Mouse (Mus musculus): ENCODE measurements around the gene Tex13b. TPM values are rescaled to one million over a fixed set of nuclear protein-coding genes. Genes with fewer than 3 reads are reported as not detected.
"Not testable (repeated sequence)": the region's sequence is repeated elsewhere in the genome, so short reads cannot be mapped to it uniquely, and the experiment has no call there.

The Tex13b gene
- polyA plus RNA-seq (2012; rRNA removed) (not detected in 2 replicates), polyA plus RNA-seq (2014; fragmentation: Nextera tagmentation; extraction: Ambion mirVana) (not detected in 2 replicates)

- Histone ChIP-seq H3K27me3 (ENCODE audit: control insufficient read depth, insufficient read depth, low read length) (no peaks in the 10 kb centered on the region), H3K4me2 (ENCODE audit: low read depth) (no peak within 1 kb of the TSS), H3K9me3 (ENCODE audit: control insufficient read depth, low read length) (no peaks in the 10 kb centered on the region), H3K27ac (no peak within 1 kb of the TSS), H3K9ac (replicated peaks) (no peak within 1 kb of the TSS), H3K4me3 (ENCODE audit: insufficient read depth in 1 of 2, low read depth in 2 of 2, low read length in 2 of 2) (no peak within 1 kb of the TSS), H3K4me1 (replicated peaks; ENCODE audit: control insufficient read depth in 2 of 2, insufficient read depth in 2 of 2, low read length in 1 of 2) (no peaks in the 10 kb centered on the region), H3K36me3 (replicated peaks; ENCODE audit: control insufficient read depth, insufficient read depth, low read depth) (no peaks in the 10 kb centered on the region)
- ATAC-seq (ENCODE audit: insufficient read depth): no peak
- WGBS (ENCODE audit: insufficient replicate concordance): 78% methylated on average over 22 of the region's 22 CpGs
- TF ChIP-seq CTCF (IDR thresholded peaks at IDR 0.05; ENCODE audit: low read depth) (no peak), EP300 (IDR thresholded peaks at IDR 0.05; ENCODE audit: low read depth) (no peak)
- no peak for DNase-seq (ENCODE audit: low read depth in 3 of 3, low spot score in 3 of 3)
Measured at GRCm38 (mm10) chrX:140813312-140814006, at the start of gene Tex13b. Gene Tex13b (minus strand): TSS chrX:140813433.

- ATAC-seq (ENCODE audit: insufficient read depth): no peak
- Histone ChIP-seq H3K9me3 (ENCODE audit: control insufficient read depth, low read length) (no peaks in the 10 kb centered on the region), H3K4me1 (replicated peaks; ENCODE audit: control insufficient read depth in 2 of 2, insufficient read depth in 2 of 2, low read length in 1 of 2) (no peaks in the 10 kb centered on the region), H3K27ac (no peak overlapping the region), H3K4me2 (ENCODE audit: low read depth) (no peak overlapping the region), H3K36me3 (replicated peaks; ENCODE audit: control insufficient read depth, insufficient read depth, low read depth) (no peaks in the 10 kb centered on the region), H3K9ac (replicated peaks) (no peak overlapping the region), H3K4me3 (ENCODE audit: insufficient read depth in 1 of 2, low read depth in 2 of 2, low read length in 2 of 2) (no peak overlapping the region), H3K27me3 (ENCODE audit: control insufficient read depth, insufficient read depth, low read length) (no peaks in the 10 kb centered on the region)
- 66% methylated on average over 6 of the region's 6 CpGs for WGBS (ENCODE audit: insufficient replicate concordance)
- TF ChIP-seq EP300 (IDR thresholded peaks at IDR 0.05; ENCODE audit: low read depth) (no peak), CTCF (IDR thresholded peaks at IDR 0.05; ENCODE audit: low read depth) (no peak)
- DNase-seq (ENCODE audit: low read depth in 3 of 3, low spot score in 3 of 3): no peak
Measured at GRCm38 (mm10) chrX:140862760-140863159, 49.5 kb upstream of the Tex13b start.

GRCm38 (mm10) chrX:140857445-140857844 is 44.2 kb upstream of the Tex13b start:
- H3K4me1 ChIP-seq (replicated peaks; ENCODE audit: control insufficient read depth in 2 of 2, insufficient read depth in 2 of 2, low read length in 1 of 2): no peaks in the 10 kb centered on the region
- no peak overlapping the region for H3K4me3 ChIP-seq (ENCODE audit: insufficient read depth in 1 of 2, low read depth in 2 of 2, low read length in 2 of 2)
- no peak overlapping the region for H3K4me2 ChIP-seq (ENCODE audit: low read depth)
- no peak overlapping the region for H3K9ac ChIP-seq (replicated peaks)
- H3K9me3 ChIP-seq (ENCODE audit: control insufficient read depth, low read length): no peaks in the 10 kb centered on the region
- ATAC-seq (ENCODE audit: insufficient read depth): no peak
- TF ChIP-seq CTCF (IDR thresholded peaks at IDR 0.05; ENCODE audit: low read depth) (peak; percentile 36; the same call in 1 of the 2 replicates), EP300 (IDR thresholded peaks at IDR 0.05; ENCODE audit: low read depth) (no peak)
- H3K27me3 ChIP-seq (ENCODE audit: control insufficient read depth, insufficient read depth, low read length): no peaks in the 10 kb centered on the region
- no peaks in the 10 kb centered on the region for H3K36me3 ChIP-seq (replicated peaks; ENCODE audit: control insufficient read depth, insufficient read depth, low read depth)
- H3K27ac ChIP-seq: no peak overlapping the region
- no peak for DNase-seq (ENCODE audit: low read depth in 3 of 3, low spot score in 3 of 3)
- WGBS (ENCODE audit: insufficient replicate concordance): 21% methylated on average over 2 of the region's 2 CpGs

GRCm38 (mm10) chrX:140857040-140857439 is 43.8 kb upstream of the Tex13b start:
- WGBS (ENCODE audit: insufficient replicate concordance): 51% methylated on average over 5 of the region's 5 CpGs
- not testable (repeated sequence) for H3K27me3 ChIP-seq (ENCODE audit: control insufficient read depth, insufficient read depth, low read length); DNase-seq (ENCODE audit: low read depth in 3 of 3, low spot score in 3 of 3); H3K9me3 ChIP-seq (ENCODE audit: control insufficient read depth, low read length); H3K4me1 ChIP-seq (replicated peaks; ENCODE audit: control insufficient read depth in 2 of 2, insufficient read depth in 2 of 2, low read length in 1 of 2); H3K4me2 ChIP-seq (ENCODE audit: low read depth); ATAC-seq (ENCODE audit: insufficient read depth); H3K4me3 ChIP-seq (ENCODE audit: insufficient read depth in 1 of 2, low read depth in 2 of 2, low read length in 2 of 2); H3K36me3 ChIP-seq (replicated peaks; ENCODE audit: control insufficient read depth, insufficient read depth, low read depth); H3K27ac ChIP-seq; H3K9ac ChIP-seq (replicated peaks)

- H3K27me3 ChIP-seq (ENCODE audit: control insufficient read depth, insufficient read depth, low read length): no peaks in the 10 kb centered on the region
Measured at GRCm38 (mm10) chrX:140854561-140854960, 41.3 kb upstream of the Tex13b start.

More at GRCm38 (mm10) chrX:140854561-140854960, 41.3 kb upstream of the Tex13b start:
- TF ChIP-seq EP300 (IDR thresholded peaks at IDR 0.05; ENCODE audit: low read depth): no peak
- no peak for TF ChIP-seq CTCF (IDR thresholded peaks at IDR 0.05; ENCODE audit: low read depth)
- Histone ChIP-seq H3K4me3 (ENCODE audit: insufficient read depth in 1 of 2, low read depth in 2 of 2, low read length in 2 of 2) (no peak overlapping the region), H3K9me3 (ENCODE audit: control insufficient read depth, low read length) (no peaks in the 10 kb centered on the region), H3K4me1 (replicated peaks; ENCODE audit: control insufficient read depth in 2 of 2, insufficient read depth in 2 of 2, low read length in 1 of 2) (no peaks in the 10 kb centered on the region), H3K27ac (no peak overlapping the region), H3K4me2 (ENCODE audit: low read depth) (no peak overlapping the region), H3K9ac (replicated peaks) (no peak overlapping the region), H3K36me3 (replicated peaks; ENCODE audit: control insufficient read depth, insufficient read depth, low read depth) (no peaks in the 10 kb centered on the region)
- DNase-seq (ENCODE audit: low read depth in 3 of 3, low spot score in 3 of 3) (no peak), ATAC-seq (ENCODE audit: insufficient read depth) (no peak)
- WGBS (ENCODE audit: insufficient replicate concordance): 64% methylated on average over 3 of the region's 3 CpGs
